Mouse (Mus musculus) spleen, adult 2 months (tissue): ENCODE measurements around the gene Rnf152.

Experiments used
- CTCF ChIP-seq: fragments of 200-500 bp; IDR thresholded peaks from 2 replicates; pipeline ENCODE4 v1.5.1; 2011; ENCODE audit warnings: mild to moderate bottlenecking, inconsistent platforms; ENCODE audit not compliant: insufficient read depth, insufficient read length, insufficient replicate concordance; ENCODE audit errors: extremely low read depth
- POLR2A ChIP-seq: fragments of 200-500 bp; IDR thresholded peaks from 2 replicates; pipeline ENCODE4 v1.6.1; 2011; ENCODE audit warnings: low read depth, low read length, inconsistent platforms

- TF ChIP-seq POLR2A (no peak), CTCF (no peak)
Observed at GRCm38 (mm10) chr1:105246651-105247050, 109.9 kb downstream of the Rnf152 start.
